Mouse (Mus musculus): Measurements from ENCODE around the gene Cdk2ap1. TPM values are rescaled to one million over a fixed set of nuclear protein-coding genes. Genes with fewer than 3 reads are reported as not detected.

The Cdk2ap1 gene
- polyA plus RNA-seq, 1 experiment from 2014 or later, result 112 TPM

Other genes with a start within 250 kb of the Cdk2ap1 start
- 52.1 and 56.5 TPM in 2 replicates for gene Arl6ip4, start 247.0 kb downstream of the Cdk2ap1 start, polyA plus RNA-seq (2014; fragmentation: Nextera tagmentation; extraction: Ambion mirVana)
- gene Pitpnm2, start 113.3 kb downstream of the Cdk2ap1 start, polyA plus RNA-seq (2014; fragmentation: Nextera tagmentation; extraction: Ambion mirVana), result 8.5 and 12.2 TPM in 2 replicates
- gene Mphosph9, start 35.1 kb downstream of the Cdk2ap1 start, polyA plus RNA-seq (2014; fragmentation: Nextera tagmentation; extraction: Ambion mirVana), result 13.5 and 16.6 TPM in 2 replicates
- 12.5 and 15.3 TPM in 2 replicates for gene 2810006K23Rik, start 35.0 kb downstream of the Cdk2ap1 start, polyA plus RNA-seq (2014; fragmentation: Nextera tagmentation; extraction: Ambion mirVana)
- 64.7 and 85.1 TPM in 2 replicates for gene Sbno1, start 62.9 kb upstream of the Cdk2ap1 start, polyA plus RNA-seq (2014; fragmentation: Nextera tagmentation; extraction: Ambion mirVana)
- gene Kmt5a, start 76.8 kb upstream of the Cdk2ap1 start, polyA plus RNA-seq (2014; fragmentation: Nextera tagmentation; extraction: Ambion mirVana), result 21.7 and 24.2 TPM in 2 replicates
- gene Rilpl2, start 115.3 kb upstream of the Cdk2ap1 start, polyA plus RNA-seq (2014; fragmentation: Nextera tagmentation; extraction: Ambion mirVana), result 29.4 and 31.7 TPM in 2 replicates
- 14.3 and 14.7 TPM in 2 replicates for gene Snrnp35, start 120.1 kb upstream of the Cdk2ap1 start, polyA plus RNA-seq (2014; fragmentation: Nextera tagmentation; extraction: Ambion mirVana)
- gene Rilpl1, start 168.3 kb upstream of the Cdk2ap1 start, polyA plus RNA-seq (2014; fragmentation: Nextera tagmentation; extraction: Ambion mirVana), result 10.4 and 11.0 TPM in 2 replicates
- 416 and 423 TPM in 2 replicates for gene Tmed2, start 177.6 kb upstream of the Cdk2ap1 start, polyA plus RNA-seq (2014; fragmentation: Nextera tagmentation; extraction: Ambion mirVana)
- gene Ddx55, start 189.8 kb upstream of the Cdk2ap1 start, polyA plus RNA-seq (2014; fragmentation: Nextera tagmentation; extraction: Ambion mirVana), result 16.8 and 21.2 TPM in 2 replicates
- 79.9 and 81.9 TPM in 2 replicates for gene Eif2b1, start 216.0 kb upstream of the Cdk2ap1 start, polyA plus RNA-seq (2014; fragmentation: Nextera tagmentation; extraction: Ambion mirVana)
- gene Gtf2h3, start 216.1 kb upstream of the Cdk2ap1 start, polyA plus RNA-seq (2014; fragmentation: Nextera tagmentation; extraction: Ambion mirVana), result 62.9 and 67.3 TPM in 2 replicates

Measured in forebrain, embryonic 14.5 days (tissue).